Mouse (Mus musculus) thymus, adult 2 months (tissue): Measurements from ENCODE around the gene Gm47791. TPM values are rescaled to one million over a fixed set of nuclear protein-coding genes. Genes with fewer than 3 reads are reported as not detected.

Experiments
- DNase-seq: peaks from one replicate; pipeline ENCODE4 v3.0.0; 2021
- H3K27ac ChIP-seq: fragments of 200-500 bp; 2 replicates; pipeline ENCODE4 v1.5.1; 2012; ENCODE audit warnings: low read length, control low read depth; ENCODE audit not compliant: control insufficient read depth, insufficient read depth
- H3K27me3 ChIP-seq: fragments of 200-500 bp; 2 replicates; pipeline ENCODE4 v1.6.1; 2012; ENCODE audit warnings: mild to moderate bottlenecking, low read length, moderate library complexity, mixed read lengths; ENCODE audit not compliant: control insufficient read depth, insufficient read depth
- H3K36me3 ChIP-seq: fragments of 200-500 bp; 2 replicates; pipeline ENCODE4 v1.6.1; 2012; ENCODE audit warnings: mild to moderate bottlenecking, low read length, moderate library complexity; ENCODE audit not compliant: control insufficient read depth, insufficient read depth
- H3K4me1 ChIP-seq: fragments of 200-500 bp; replicated peaks from 2 replicates; pipeline ENCODE4 v1.6.1; 2012; ENCODE audit warnings: low read length; ENCODE audit not compliant: control insufficient read depth, insufficient read depth
- H3K4me3 ChIP-seq: fragments of 200-500 bp; 2 replicates; pipeline ENCODE4 v1.5.1; 2012; ENCODE audit warnings: mild to moderate bottlenecking, low read length, control low read depth, moderate library complexity; ENCODE audit not compliant: control insufficient read depth, insufficient read depth
- CTCF ChIP-seq: fragments of 200-500 bp; IDR thresholded peaks from 2 replicates; pipeline ENCODE4 v1.5.1; 2012; ENCODE audit warnings: mild to moderate bottlenecking, control low read depth, low read length, moderate library complexity, borderline replicate concordance; ENCODE audit not compliant: control insufficient read depth, poor library complexity, insufficient read depth; ENCODE audit errors: extremely low read depth
- POLR2A ChIP-seq: fragments of 200-500 bp; IDR thresholded peaks from 2 replicates; pipeline ENCODE4 v1.6.1; 2012; ENCODE audit warnings: mild to moderate bottlenecking, low read length, control low read depth, moderate library complexity; ENCODE audit not compliant: control insufficient read depth, poor library complexity, insufficient read depth; ENCODE audit errors: extremely low read depth
- WGBS: fragments of 180-500 bp; shearing (Covaris S2); methylation state at CpG from one replicate; pipeline ENCODE4 v1.1.7; 2018; 5-methylcytosine and 5-hydroxymethylcytosine counted together
- polyA plus RNA-seq: library from polyadenylated mRNA; depleted of rRNA; stranded (reverse); fragments of >200 nt; gene quantifications from 2 replicates; pipeline ENCODE4 v1.2.3, GENCODE M21; 2012

Gm47791 gene
- polyA plus RNA-seq, 1 experiment: not detected

GRCm38 (mm10) chr1:82798304-82798703, 27.3 kb upstream of the Gm47791 start:
- TF ChIP-seq CTCF: no peak
- TF ChIP-seq POLR2A: no peak
- no peak for DNase-seq
- WGBS: 27% methylated on average over 5 of the region's 5 CpGs
- H3K27ac ChIP-seq: no peak overlapping the region
- H3K4me3 ChIP-seq: no peak overlapping the region
- H3K4me1 ChIP-seq: peaks cover 5% of the 10 kb centered on the region; the same call in 1 of the 2 replicates
- H3K36me3 ChIP-seq: no peaks in the 10 kb centered on the region
- H3K27me3 ChIP-seq: no peaks in the 10 kb centered on the region

DNA sequence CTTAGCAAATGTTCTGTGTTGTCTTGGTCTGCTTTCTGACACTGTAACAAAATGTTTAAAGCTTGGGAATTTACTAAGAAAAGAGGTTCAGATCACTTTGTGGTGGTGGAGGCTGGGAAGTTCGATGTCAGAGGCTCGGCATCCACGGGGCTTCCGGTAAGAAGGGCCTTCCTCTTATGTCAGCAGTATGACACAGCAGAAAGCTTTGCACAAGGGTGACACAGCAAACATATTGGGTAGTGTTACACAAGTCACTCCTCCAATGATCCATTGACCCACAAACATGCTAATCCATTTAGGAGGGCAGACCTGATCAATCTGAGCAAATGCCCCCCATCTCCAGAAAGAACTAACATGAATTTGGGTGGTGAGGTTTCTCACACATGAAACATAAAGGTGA, 26.0 kb upstream of the Gm47791 start:
- no peaks in the 10 kb centered on the region for H3K36me3 ChIP-seq
- 68% methylated on average over 4 of the region's 4 CpGs for WGBS
- no peak for DNase-seq
- peaks cover 5% of the 10 kb centered on the region; the same call in 1 of the 2 replicates for H3K4me1 ChIP-seq
- TF ChIP-seq CTCF (no peak), POLR2A (no peak)
- no peaks in the 10 kb centered on the region for H3K27me3 ChIP-seq
- no peak overlapping the region for H3K4me3 ChIP-seq
- no peak overlapping the region for H3K27ac ChIP-seq

GRCm38 (mm10) chr1:82795702-82796443, 24.8 kb upstream of the Gm47791 start:
- 31% methylated on average over 18 of the region's 18 CpGs for WGBS
- no peaks in the 10 kb centered on the region for H3K36me3 ChIP-seq
- no peak for DNase-seq
- peaks cover 5% of the 10 kb centered on the region; the same call in 1 of the 2 replicates for H3K4me1 ChIP-seq
- no peak overlapping the region for H3K4me3 ChIP-seq
- H3K27ac ChIP-seq: no peak overlapping the region
- no peak for TF ChIP-seq POLR2A
- no peaks in the 10 kb centered on the region for H3K27me3 ChIP-seq

DNA sequence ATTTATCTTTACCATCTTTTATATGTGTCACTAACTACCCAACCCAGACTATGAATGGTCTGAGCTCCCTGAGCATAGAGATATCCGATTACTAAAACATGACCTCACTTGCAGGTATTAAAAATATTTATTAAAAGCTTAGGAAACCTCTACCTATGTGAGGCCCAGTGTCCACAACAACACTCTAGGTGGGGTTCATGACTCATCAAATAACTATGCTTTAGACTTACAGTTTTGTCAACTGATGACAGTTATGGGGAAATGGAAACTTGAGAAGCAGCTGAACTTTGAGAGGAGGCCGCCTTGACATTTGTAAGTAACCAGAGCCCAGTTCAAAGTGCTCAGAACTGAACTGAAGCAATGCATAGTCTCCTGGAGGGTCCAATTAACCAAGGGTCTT, 24.2 kb upstream of the Gm47791 start:
- H3K27me3 ChIP-seq: no peaks in the 10 kb centered on the region
- 84% methylated on average over 2 of the region's 2 CpGs for WGBS
- H3K4me3 ChIP-seq: no peak overlapping the region
- TF ChIP-seq CTCF (no peak), POLR2A (no peak)
- no peak overlapping the region for H3K27ac ChIP-seq
- no peak for DNase-seq
- peaks cover 5% of the 10 kb centered on the region; the same call in 1 of the 2 replicates for H3K4me1 ChIP-seq
- no peaks in the 10 kb centered on the region for H3K36me3 ChIP-seq

- WGBS: 91% methylated on average over 4 of the region's 4 CpGs
- no peak for DNase-seq
- Histone ChIP-seq H3K4me3 (no peak overlapping the region), H3K27ac (no peak overlapping the region), H3K36me3 (no peaks in the 10 kb centered on the region), H3K4me1 (peaks cover 5% of the 10 kb centered on the region; the same call in 1 of the 2 replicates), H3K27me3 (no peaks in the 10 kb centered on the region)
- TF ChIP-seq CTCF (no peak), POLR2A (no peak)
These were observed 22.9 kb upstream of the Gm47791 start for GRCm38 (mm10) chr1:82793986-82794385.

DNA sequence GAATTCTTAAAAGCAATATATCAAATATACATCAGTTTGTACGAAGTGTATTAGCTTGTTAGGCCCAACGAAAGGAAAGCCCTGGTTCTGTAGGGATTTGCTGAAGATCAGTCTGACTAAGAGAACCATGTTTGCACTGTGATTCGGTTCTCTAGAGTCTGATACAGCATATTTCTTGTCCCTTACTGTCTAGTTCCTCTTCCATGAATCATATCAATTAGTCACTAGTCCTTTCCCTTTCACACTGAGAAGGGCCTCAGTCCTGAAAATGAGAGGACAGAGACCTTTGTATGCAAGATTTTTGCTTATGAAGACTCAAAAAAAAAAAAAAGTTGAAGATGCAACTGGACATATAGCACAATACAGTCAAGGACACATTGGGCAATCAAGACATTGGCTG, 22.1 kb upstream of the Gm47791 start:
- 78% methylated on average over 3 of the region's 3 CpGs for WGBS
- no peak overlapping the region for H3K4me3 ChIP-seq
- peaks cover 5% of the 10 kb centered on the region; the same call in 1 of the 2 replicates for H3K4me1 ChIP-seq
- no peaks in the 10 kb centered on the region for H3K36me3 ChIP-seq
- no peaks in the 10 kb centered on the region for H3K27me3 ChIP-seq
- no peak for DNase-seq
- TF ChIP-seq POLR2A (no peak), CTCF (no peak)
- no peak overlapping the region for H3K27ac ChIP-seq
